Mouse (Mus musculus): ENCODE results near the gene Cry2.
"Not testable (repeated sequence)": the region's sequence is repeated elsewhere in the genome, so short reads cannot be mapped to it uniquely, and the experiment has no call there.

Cry2 gene

GRCm38 (mm10) chr2:92433578-92434374 lies at the start of gene Cry2:
Gene Cry2 (minus strand): TSS chr2:92434043.
- peak; percentile 77 for DNase-seq (ENCODE audit: extremely low read depth, low read depth, low spot score)

GRCm38 (mm10) chr2:92483505-92483904 lies 49.7 kb upstream of the Cry2 start:
- DNase-seq (ENCODE audit: extremely low read depth, low read depth, low spot score) = no peak

DNA sequence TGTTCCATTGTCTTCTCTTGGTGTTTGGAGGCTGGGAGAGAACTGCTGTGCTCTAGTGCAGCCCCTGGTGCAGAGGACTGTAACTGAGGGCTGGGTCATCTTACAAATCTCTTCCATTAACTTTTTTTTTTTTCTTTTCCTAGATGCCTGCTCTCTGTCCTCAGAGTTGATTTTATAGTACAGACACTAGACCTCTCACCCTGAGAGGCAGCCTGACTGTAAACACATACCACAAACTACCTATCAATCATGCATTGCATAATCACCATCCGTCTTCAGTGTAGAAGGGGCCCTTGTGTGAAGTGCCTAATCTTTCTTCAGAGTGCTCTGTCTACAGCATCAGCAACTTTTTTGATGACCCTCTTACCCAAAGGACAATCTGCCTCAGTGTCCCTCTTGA lies 48.7 kb upstream of the Cry2 start:
- DNase-seq (ENCODE audit: extremely low read depth, low read depth, low spot score) = no peak

- no peak for DNase-seq (ENCODE audit: extremely low read depth, low read depth, low spot score)
Measured at GRCm38 (mm10) chr2:92478313-92478688, 44.5 kb upstream of the Cry2 start.

DNA sequence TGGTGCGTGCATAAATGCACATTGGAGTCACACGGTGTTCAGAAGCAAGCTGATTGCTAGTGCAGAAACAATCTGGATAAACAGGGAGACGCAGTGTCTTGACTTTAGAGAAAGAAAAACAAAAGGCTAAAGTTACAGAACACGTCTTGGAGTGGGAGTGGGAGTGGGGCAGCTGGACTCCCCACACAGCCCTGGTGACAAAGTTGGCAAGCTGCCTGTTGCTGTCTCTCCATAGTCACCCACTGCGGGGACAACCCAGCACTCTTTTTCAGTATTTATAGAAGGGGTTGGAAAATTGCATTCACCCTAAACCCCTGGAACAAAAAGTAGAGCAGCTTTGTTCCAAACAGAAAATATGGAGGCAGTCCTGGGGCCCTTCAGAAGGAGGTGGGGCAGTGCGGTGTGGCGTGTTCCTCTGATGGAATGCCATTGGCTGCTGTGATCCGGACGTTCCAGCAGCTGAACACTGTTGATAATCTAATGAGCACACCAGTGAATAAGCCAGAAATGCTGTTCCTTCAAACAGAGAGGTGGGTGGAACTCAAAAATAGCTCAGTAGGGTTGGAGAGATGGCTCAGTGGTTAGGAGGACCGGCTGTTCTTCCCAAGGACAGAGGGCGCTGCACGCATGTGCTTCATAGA lies 43.9 kb upstream of the Cry2 start:
- no peak for DNase-seq (ENCODE audit: extremely low read depth, low read depth, low spot score)

DNA sequence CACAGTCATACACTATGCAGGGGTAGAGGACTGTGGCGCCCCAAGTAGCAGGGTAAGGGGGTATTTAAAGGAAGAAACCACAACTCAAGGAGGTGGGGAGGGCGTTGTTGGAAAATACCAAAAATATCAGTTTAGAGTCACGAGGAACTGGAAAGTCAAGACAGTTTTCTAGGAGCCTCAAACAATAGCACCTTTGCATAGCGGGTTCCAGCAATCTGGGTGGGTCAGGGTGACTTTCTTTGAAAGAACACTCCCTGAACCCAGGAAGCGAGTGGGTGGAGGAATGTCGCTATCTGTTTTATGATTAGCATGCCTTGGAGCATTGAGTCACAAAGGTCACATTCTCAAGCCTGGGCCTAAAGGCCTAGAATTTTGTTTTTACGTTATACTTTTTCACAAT lies 42.7 kb upstream of the Cry2 start:
- not testable (repeated sequence) for DNase-seq (ENCODE audit: extremely low read depth, low read depth, low spot score)

- no peak for DNase-seq (ENCODE audit: extremely low read depth, low read depth, low spot score)
Measured at GRCm38 (mm10) chr2:92475711-92476110, 41.9 kb upstream of the Cry2 start.

GRCm38 (mm10) chr2:92474920-92475319 lies 41.1 kb upstream of the Cry2 start:
- DNase-seq (ENCODE audit: extremely low read depth, low read depth, low spot score) = no peak

- no peak for DNase-seq (ENCODE audit: extremely low read depth, low read depth, low spot score)
Measured at GRCm38 (mm10) chr2:92471886-92472670, 38.2 kb upstream of the Cry2 start.

DNA sequence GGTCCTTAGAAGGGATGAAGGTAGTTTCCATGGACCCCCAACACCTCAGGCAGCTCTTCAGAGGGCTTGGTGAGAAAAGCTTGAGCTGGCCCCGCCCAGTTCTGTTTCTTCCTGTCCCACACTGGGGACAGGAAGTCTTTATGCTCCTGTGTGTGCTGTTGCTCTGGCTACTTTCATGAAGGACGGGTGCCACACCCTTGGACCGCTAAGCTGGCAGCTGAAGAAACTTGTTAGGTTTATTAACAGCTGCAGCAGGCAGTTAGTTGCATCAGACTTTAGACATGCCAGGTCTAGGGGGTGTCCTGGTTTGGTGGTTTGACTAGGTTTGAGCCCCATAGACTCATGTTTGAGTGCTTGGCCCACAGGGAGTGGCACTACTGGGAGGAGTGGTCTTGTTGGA lies 30.8 kb upstream of the Cry2 start:
- DNase-seq (ENCODE audit: extremely low read depth, low read depth, low spot score) = no peak

DNA sequence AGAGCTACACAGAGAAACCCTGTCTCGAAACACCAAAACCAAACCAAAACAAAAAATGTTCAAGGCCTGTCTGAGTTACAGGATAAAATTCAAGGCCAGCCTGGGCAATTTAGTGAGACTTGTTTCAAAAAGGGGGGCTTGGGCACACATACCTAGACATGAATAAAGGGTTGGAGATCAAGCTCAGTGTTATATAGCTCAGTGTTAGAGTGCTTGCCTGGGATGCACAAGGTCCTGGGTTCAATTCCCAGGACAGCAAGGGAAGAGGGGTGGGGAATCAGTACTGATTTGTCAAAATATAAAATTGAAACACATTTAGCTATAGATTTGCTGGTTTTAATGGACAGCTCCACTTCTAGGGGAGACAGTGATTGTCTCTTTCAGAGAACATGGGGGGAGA lies 27.4 kb upstream of the Cry2 start:
- DNase-seq (ENCODE audit: extremely low read depth, low read depth, low spot score) = no peak

GRCm38 (mm10) chr2:92459921-92460707 lies 26.3 kb upstream of the Cry2 start, which contains the start of gene Slc35c1:
Gene Slc35c1 (minus strand): TSS chr2:92460538.
- DNase-seq (ENCODE audit: extremely low read depth, low read depth, low spot score) = no peak

- no peak for DNase-seq (ENCODE audit: extremely low read depth, low read depth, low spot score)
Measured at GRCm38 (mm10) chr2:92459141-92459920, 25.5 kb upstream of the Cry2 start.

- DNase-seq (ENCODE audit: extremely low read depth, low read depth, low spot score) = no peak
Measured at GRCm38 (mm10) chr2:92458481-92458880, 24.6 kb upstream of the Cry2 start.

GRCm38 (mm10) chr2:92456970-92457530 lies 23.2 kb upstream of the Cry2 start:
- DNase-seq (ENCODE audit: extremely low read depth, low read depth, low spot score) = no peak

DNA sequence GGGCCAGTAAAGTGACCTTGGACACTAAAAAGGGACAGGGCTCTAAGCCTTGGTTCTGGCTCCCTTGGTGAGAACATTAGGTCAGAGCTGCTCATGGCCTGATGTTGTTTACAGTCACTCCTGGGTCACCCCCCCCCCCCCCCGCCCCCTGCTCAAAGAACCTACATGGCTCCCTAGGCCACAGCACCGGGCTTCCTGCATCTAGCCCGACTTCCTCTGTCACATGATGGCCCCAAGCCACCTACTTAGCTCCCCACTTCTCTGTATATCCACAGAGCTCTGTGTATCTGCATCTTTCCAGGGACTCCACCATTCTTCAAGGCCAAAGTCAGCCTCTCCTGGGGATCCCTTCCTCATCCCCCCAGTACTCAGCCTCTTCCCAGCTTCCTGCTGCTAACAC lies 21.9 kb upstream of the Cry2 start:
- no peak for DNase-seq (ENCODE audit: extremely low read depth, low read depth, low spot score)

GRCm38 (mm10) chr2:92454166-92454565 lies 20.3 kb upstream of the Cry2 start:
- no peak for DNase-seq (ENCODE audit: extremely low read depth, low read depth, low spot score)

GRCm38 (mm10) chr2:92451126-92451525 lies 17.3 kb upstream of the Cry2 start:
- no peak for DNase-seq (ENCODE audit: extremely low read depth, low read depth, low spot score)

DNA sequence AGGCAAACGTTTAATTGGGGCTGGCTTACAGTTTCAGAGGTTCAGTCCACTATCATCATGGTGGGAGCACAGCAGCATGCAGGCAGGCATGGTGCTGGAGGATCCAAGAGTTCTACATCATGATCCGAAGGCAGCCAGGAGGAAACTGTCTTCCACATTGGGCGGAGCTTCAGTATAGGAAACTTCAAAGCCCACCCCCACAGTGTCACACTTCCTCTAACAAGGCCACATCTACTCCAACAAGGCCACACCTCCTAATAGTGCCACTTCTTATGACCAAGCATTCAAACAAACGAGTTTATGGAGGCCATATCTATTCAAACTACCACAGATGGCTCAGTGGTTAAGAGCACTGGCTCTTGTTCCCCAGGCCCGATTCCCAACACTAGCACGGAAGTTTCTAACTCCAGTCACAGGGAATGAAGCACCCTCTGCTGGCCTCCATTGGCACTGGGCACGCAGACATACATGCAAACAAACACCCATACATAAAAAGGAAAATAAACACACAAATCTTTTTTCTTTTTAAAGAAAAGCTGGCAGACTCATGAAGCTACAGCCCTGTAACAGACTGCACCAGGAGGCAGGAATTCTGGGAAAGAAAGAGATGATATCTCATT lies 13.4 kb upstream of the Cry2 start:
- DNase-seq (ENCODE audit: extremely low read depth, low read depth, low spot score) = no peak
